Mouse (Mus musculus) liver, embryonic 12.5 days (tissue): Measurements from ENCODE around the gene Agbl4. TPM values are rescaled to one million over a fixed set of nuclear protein-coding genes. Genes with fewer than 3 reads are reported as not detected.

Experiments used
- ATAC-seq: fragments of 200-750 bp; cut with Nextera tagmentation; 2 replicates; pipeline ENCODE4 v1.8.0; 2017; ENCODE audit warnings: moderate number of reproducible peaks, mild to moderate bottlenecking, moderate library complexity
- H3K27ac ChIP-seq: fragments of 300-500 bp; sonication (generic); 2 replicates; pipeline ENCODE4 v1.5.1; 2016; ENCODE audit warnings: mild to moderate bottlenecking
- H3K27me3 ChIP-seq: fragments of 300-500 bp; sonication (generic); replicated peaks from 2 replicates; pipeline ENCODE4 v1.6.1; 2016; ENCODE audit warnings: mild to moderate bottlenecking, moderate library complexity
- H3K36me3 ChIP-seq: fragments of 300-500 bp; sonication (generic); 2 replicates; pipeline ENCODE4 v1.6.1; 2016; ENCODE audit warnings: mild to moderate bottlenecking, moderate library complexity
- H3K4me1 ChIP-seq: fragments of 300-500 bp; sonication (generic); 2 replicates; pipeline ENCODE4 v1.6.1; 2016
- H3K4me2 ChIP-seq: fragments of 300-500 bp; sonication (generic); 2 replicates; pipeline ENCODE4 v1.6.1; 2016; ENCODE audit warnings: mild to moderate bottlenecking, moderate library complexity
- H3K4me3 ChIP-seq: fragments of 300-500 bp; sonication (generic); 2 replicates; pipeline ENCODE4 v1.5.1; 2016; ENCODE audit warnings: mild to moderate bottlenecking, moderate library complexity
- H3K9ac ChIP-seq: fragments of 300-500 bp; sonication (generic); 2 replicates; pipeline ENCODE4 v1.6.1; 2016; ENCODE audit warnings: mild to moderate bottlenecking, moderate library complexity
- H3K9me3 ChIP-seq: fragments of 300-500 bp; sonication (generic); replicated peaks from 2 replicates; pipeline ENCODE4 v1.6.1; 2016; ENCODE audit warnings: mild to moderate bottlenecking, moderate library complexity
- WGBS: fragments of 180-500 bp; shearing (Covaris S2); methylation state at CpG from one replicate; pipeline ENCODE4 v1.1.7; 2016; ENCODE audit not compliant: insufficient replicate concordance; 5-methylcytosine and 5-hydroxymethylcytosine counted together
- polyA plus RNA-seq: library from polyadenylated mRNA; unstranded; fragments of >200 nt; fragmentation: Nextera tagmentation; extraction: Ambion mirVana; gene quantifications from 2 replicates; pipeline ENCODE4 v1.2.1, GENCODE M21; 2016

Agbl4 gene
- polyA plus RNA-seq, 1 experiment from 2014 or later = not detected

DNA sequence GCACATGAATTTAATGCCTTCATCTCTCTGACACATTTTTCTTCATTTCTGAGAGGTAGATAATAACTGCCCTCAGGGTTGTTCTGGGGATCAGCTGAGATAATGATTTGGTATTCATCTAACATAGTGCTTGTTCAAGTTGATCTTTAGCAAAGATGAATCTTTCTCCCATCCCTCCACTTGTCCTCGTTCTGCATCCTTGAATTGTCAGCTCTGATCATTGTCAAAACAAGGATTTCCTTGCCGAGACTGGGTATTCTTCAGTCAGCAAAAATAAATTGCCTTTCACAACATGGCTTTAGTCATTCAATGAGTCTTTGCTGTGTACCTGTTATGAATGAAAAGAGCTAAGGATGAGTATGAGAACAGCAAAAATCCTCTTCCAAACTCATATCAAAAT lies 970.3 kb downstream of the Agbl4 start:
- Histone ChIP-seq H3K4me3 (no peak overlapping the region), H3K9me3 (no peaks in the 10 kb centered on the region), H3K4me2 (no peak overlapping the region), H3K27ac (no peak overlapping the region), H3K9ac (no peak overlapping the region), H3K36me3 (no peaks in the 10 kb centered on the region), H3K4me1 (no peaks in the 10 kb centered on the region), H3K27me3 (no peaks in the 10 kb centered on the region)
- ATAC-seq = no peak
- 46% methylated on average over 2 of the region's 2 CpGs for WGBS

DNA sequence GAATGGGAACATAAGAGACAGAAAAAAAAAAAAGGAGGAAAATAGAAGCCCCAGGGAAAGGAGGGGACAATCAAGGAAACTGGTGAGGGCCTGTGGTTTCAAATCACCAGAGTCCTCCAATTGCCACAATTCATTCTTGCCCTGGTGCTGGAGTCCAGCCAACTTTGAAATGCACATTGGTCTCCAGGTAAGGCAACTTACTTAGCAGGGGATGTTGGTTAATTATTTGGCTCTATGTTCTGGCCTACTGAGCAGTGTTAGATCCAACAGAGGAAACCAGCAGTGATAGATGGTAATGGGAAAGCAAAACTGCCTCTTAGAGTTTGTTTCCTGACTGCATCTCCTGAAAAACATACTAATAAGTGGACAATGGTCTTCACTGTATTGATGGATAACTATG lies 979.7 kb downstream of the Agbl4 start:
- Histone ChIP-seq H3K9ac (no peak overlapping the region), H3K9me3 (no peaks in the 10 kb centered on the region), H3K27ac (no peak overlapping the region), H3K4me2 (no peak overlapping the region), H3K27me3 (no peaks in the 10 kb centered on the region), H3K36me3 (no peaks in the 10 kb centered on the region), H3K4me3 (no peak overlapping the region), H3K4me1 (no peaks in the 10 kb centered on the region)
- no peak for ATAC-seq

DNA sequence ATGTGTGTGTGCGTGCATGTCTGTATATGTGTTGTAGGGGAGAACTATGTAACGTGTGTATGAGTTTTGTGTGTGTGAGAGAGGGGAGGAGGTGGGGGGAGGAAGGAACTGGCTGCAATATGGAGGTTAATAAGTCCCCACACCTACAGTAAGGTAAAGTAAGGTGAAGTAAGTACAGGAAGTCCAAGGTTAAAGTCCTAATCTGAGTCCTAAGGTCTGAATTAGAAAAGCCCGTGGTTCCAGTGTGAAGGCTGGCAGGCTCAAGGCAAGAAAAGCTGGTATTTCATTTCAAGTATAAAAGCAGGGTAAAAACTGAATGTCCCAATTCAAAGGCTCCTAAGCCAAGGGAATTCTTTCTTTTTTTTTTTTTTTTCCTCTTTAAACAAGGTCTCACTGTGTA lies 980.6 kb downstream of the Agbl4 start:
- no peak for ATAC-seq
- no peaks in the 10 kb centered on the region for H3K27me3 ChIP-seq
- no peaks in the 10 kb centered on the region for H3K36me3 ChIP-seq
- no peak overlapping the region for H3K9ac ChIP-seq
- H3K4me3 ChIP-seq = no peak overlapping the region
- no peak overlapping the region for H3K4me2 ChIP-seq
- no peaks in the 10 kb centered on the region for H3K9me3 ChIP-seq
- WGBS = 72% methylated on average over 3 of the region's 3 CpGs
- no peaks in the 10 kb centered on the region for H3K4me1 ChIP-seq
- no peak overlapping the region for H3K27ac ChIP-seq

DNA sequence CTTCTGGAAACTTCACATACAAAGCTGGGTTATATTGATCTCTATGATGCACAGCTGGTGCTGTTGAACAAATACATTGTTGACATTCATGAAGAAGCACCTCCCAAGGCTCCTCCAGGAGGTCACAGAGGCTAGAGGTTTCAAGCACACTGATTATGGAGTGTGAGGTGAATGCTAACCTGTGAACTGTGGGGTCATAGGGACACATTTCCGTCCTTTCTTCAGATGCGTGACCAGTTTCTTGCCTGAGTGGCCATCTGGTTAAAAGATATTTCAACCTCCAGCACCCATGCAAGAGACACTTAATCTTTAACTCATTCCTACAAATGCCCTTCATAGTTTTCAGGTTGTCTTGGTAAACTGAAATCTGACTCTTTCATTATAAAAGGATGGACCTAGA lies 985.6 kb downstream of the Agbl4 start:
- Histone ChIP-seq H3K27ac (no peak overlapping the region), H3K4me1 (no peaks in the 10 kb centered on the region), H3K9me3 (no peaks in the 10 kb centered on the region), H3K27me3 (no peaks in the 10 kb centered on the region), H3K4me2 (no peak overlapping the region), H3K4me3 (no peak overlapping the region), H3K36me3 (no peaks in the 10 kb centered on the region), H3K9ac (no peak overlapping the region)
- WGBS = 80% methylated on average over 2 of the region's 2 CpGs
- ATAC-seq = no peak

DNA sequence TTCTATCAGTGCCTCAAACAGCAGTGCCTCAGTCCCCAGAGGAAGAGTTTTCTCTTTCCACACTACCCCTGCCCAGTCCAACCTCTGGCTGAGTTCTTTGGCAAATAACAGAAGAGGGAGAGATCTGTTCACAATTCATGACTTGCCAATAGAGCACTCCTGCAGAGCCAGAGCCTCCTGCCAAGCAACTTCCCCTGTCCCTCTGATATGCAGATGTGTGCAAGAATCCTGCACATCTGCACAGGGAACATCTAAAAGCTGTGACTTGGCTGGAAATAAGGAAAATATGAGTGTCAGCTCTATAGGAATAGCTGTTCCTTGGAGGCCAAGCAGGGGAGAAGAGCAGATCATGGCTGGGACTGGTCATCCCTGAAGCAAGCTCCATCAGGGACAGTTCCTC lies 993.3 kb downstream of the Agbl4 start:
- Histone ChIP-seq H3K4me3 (no peak overlapping the region), H3K4me1 (no peaks in the 10 kb centered on the region), H3K9me3 (no peaks in the 10 kb centered on the region), H3K9ac (no peak overlapping the region), H3K27ac (no peak overlapping the region), H3K27me3 (no peaks in the 10 kb centered on the region), H3K4me2 (no peak overlapping the region), H3K36me3 (no peaks in the 10 kb centered on the region)
- ATAC-seq = no peak

DNA sequence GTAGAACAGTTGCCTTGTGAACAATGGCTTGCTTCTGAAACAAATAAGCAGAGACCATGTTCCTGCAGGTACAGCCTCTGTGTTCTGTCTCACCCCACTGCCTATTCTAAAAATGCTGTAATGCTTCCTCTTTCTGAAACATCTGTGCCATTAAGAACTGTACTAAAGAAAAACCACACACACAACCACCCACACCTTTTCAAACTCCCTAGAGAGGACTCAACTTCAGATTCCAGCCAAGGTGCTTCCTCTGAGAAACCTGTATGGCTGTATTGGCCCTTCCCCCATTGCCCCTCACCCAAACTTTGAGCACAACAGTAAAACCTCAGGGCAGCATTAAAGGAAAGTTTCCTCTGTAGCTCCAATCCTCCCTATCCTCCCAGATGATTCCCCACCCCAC lies 1002.3 kb downstream of the Agbl4 start:
- Histone ChIP-seq H3K4me3 (no peak overlapping the region), H3K9me3 (no peaks in the 10 kb centered on the region), H3K9ac (no peak overlapping the region), H3K27me3 (no peaks in the 10 kb centered on the region), H3K27ac (no peak overlapping the region), H3K4me1 (no peaks in the 10 kb centered on the region), H3K36me3 (no peaks in the 10 kb centered on the region), H3K4me2 (no peak overlapping the region)
- no peak for ATAC-seq

DNA sequence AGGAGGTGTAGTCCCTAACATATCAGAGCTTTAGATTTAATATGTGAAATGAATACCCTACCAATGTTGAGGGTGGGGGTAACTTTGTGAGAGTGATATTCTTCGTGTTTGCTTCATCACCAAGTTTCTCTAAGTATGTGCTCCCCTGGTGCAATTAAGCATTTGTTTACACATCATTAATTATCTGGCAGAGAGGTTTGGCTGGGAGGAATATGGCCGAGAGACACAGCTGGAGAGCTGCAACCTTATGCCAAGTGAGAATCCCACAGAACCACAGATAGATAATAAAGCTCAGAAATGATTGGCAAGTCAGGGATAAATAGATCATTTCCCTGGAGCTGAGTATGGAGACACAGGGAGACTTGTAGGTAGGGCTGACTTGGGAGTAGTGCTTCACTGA lies 1003.2 kb downstream of the Agbl4 start:
- H3K27ac ChIP-seq = no peak overlapping the region
- no peak overlapping the region for H3K4me2 ChIP-seq
- no peaks in the 10 kb centered on the region for H3K4me1 ChIP-seq
- no peaks in the 10 kb centered on the region for H3K36me3 ChIP-seq
- no peak for ATAC-seq
- WGBS = 42% methylated on average over 2 of the region's 2 CpGs
- H3K27me3 ChIP-seq = no peaks in the 10 kb centered on the region
- H3K9me3 ChIP-seq = no peaks in the 10 kb centered on the region
- H3K4me3 ChIP-seq = no peak overlapping the region
- H3K9ac ChIP-seq = no peak overlapping the region

DNA sequence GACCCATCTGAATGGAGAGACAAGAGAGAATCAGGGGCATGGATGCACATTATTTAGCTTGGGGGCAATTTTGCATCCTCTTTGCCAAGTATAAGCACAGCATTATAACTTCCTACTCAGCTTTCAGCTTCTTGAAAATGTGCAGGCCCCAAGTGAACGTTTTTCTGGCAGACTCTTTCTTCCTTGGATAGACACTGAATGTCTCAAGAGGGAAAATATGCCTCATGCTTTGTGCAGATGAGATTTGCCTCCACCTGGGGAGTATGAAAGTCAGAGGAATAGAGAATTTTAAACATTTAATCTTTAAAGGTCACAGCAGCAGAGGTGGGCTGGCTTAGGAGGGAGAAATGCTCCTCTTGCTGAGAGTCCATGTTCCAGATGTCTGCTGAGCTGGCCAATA lies 1005.8 kb downstream of the Agbl4 start:
- H3K27ac ChIP-seq = no peak overlapping the region
- H3K27me3 ChIP-seq = no peaks in the 10 kb centered on the region
- no peaks in the 10 kb centered on the region for H3K36me3 ChIP-seq
- no peaks in the 10 kb centered on the region for H3K4me1 ChIP-seq
- no peak overlapping the region for H3K4me3 ChIP-seq
- H3K4me2 ChIP-seq = no peak overlapping the region
- 25% methylated on average over 1 of the region's 1 CpGs for WGBS
- H3K9me3 ChIP-seq = no peaks in the 10 kb centered on the region
- no peak overlapping the region for H3K9ac ChIP-seq
- ATAC-seq = no peak

DNA sequence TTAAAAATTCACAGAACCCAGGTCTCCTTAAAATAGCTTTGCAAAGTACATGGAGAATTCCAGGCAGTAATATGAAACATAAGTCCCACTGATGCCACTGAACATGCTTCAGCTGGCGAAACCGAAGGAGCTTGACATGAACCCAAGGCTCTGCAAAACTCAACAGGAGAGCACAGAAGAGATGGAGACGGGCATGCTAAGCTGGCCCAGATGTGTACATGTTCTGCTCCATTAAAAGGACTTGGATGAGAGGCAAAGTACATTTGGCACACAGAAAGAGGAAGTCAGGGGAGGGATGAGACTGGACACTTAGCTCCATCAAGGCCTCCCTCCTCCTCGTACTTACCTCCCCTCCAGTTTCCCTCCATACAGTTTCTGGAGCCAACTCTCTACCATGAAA lies 1013.3 kb downstream of the Agbl4 start:
- no peak overlapping the region for H3K27ac ChIP-seq
- no peaks in the 10 kb centered on the region for H3K9me3 ChIP-seq
- no peak overlapping the region for H3K4me3 ChIP-seq
- 64% methylated on average over 4 of the region's 4 CpGs for WGBS
- no peaks in the 10 kb centered on the region for H3K36me3 ChIP-seq
- H3K4me1 ChIP-seq = no peaks in the 10 kb centered on the region
- H3K9ac ChIP-seq = no peak overlapping the region
- no peak overlapping the region for H3K4me2 ChIP-seq
- no peak for ATAC-seq
- H3K27me3 ChIP-seq = peaks cover 20% of the 10 kb centered on the region

DNA sequence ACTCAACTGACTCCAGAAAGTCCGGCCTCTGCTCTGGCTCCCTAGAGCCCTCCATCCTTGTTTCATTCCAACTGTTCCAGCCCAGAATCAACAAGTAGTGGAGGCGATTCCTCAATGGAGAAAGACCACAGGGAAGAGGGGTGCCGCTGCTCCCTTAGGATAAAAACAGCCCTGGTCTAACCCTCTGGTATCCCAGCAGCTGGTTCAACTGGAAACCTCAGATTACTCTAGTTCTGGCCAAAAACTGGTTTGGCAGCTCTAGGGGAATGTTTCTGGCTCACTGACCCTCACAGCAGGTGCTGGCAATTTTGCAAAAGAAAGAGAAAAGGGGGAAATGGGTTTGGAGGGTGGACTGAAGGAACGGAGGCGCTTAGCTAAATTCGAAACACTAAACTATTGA lies 1016.9 kb downstream of the Agbl4 start:
- H3K27me3 ChIP-seq = peaks cover 30% of the 10 kb centered on the region
- H3K4me3 ChIP-seq = peak overlapping the region; percentile 61
- WGBS = 2% methylated on average over 6 of the region's 6 CpGs
- H3K4me2 ChIP-seq = peak overlapping the region; percentile 71
- ATAC-seq = no peak
- H3K4me1 ChIP-seq = no peaks in the 10 kb centered on the region
- H3K9ac ChIP-seq = 0 out of 2 replicates have a peak overlapping the region, but pooled peaks have one; percentile 48
- no peaks in the 10 kb centered on the region for H3K36me3 ChIP-seq
- no peak overlapping the region for H3K27ac ChIP-seq
- H3K9me3 ChIP-seq = no peaks in the 10 kb centered on the region

DNA sequence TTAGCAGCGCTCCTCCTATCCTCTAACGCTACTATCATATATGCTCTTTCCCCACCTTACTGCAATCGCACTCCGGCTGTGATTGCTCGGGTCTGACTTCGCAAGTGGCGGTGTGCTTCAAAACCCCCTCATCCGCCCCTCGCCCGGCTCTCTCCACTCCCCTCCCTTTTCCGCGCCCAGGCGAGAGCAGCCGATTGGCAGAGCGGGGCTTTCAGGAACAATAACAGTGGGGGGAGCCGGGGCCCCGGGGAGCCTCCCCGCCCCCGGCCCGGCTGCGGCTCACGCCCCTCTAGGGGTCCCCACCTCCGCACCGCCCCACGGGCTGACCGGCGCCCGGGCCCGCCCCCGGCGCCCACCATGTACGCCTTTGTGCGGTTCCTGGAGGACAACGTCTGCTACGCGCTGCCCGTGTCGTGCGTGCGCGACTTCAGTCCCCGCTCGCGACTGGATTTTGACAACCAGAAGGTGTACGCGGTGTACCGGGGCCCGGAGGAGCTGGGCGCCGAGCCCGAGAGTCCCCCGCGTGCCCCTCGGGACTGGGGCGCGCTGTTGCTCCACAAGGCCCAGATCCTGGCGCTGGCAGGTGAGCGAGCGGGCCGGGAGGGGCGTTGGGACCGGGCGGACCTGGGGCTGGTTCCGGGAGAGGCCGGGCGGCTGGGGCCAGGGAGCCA lies 1017.5 kb downstream of the Agbl4 start, which contains the start of gene Bend5:
Gene Bend5, plus strand, starts transcription at position 189 of the 671 bp plus-strand sequence.
- Histone ChIP-seq H3K27ac (no peak within 1 kb of the TSS), H3K4me1 (no peaks in the 10 kb centered on the region), H3K27me3 (peaks cover 30% of the 10 kb centered on the region), H3K4me2 (peak within 1 kb of the TSS; percentile 71), H3K36me3 (no peaks in the 10 kb centered on the region), H3K9me3 (no peaks in the 10 kb centered on the region), H3K4me3 (peak within 1 kb of the TSS; percentile 61), H3K9ac (peak within 1 kb of the TSS; percentile 48)
- peak; percentile 79 for ATAC-seq
- WGBS = 1% methylated on average over 65 of the region's 66 CpGs

DNA sequence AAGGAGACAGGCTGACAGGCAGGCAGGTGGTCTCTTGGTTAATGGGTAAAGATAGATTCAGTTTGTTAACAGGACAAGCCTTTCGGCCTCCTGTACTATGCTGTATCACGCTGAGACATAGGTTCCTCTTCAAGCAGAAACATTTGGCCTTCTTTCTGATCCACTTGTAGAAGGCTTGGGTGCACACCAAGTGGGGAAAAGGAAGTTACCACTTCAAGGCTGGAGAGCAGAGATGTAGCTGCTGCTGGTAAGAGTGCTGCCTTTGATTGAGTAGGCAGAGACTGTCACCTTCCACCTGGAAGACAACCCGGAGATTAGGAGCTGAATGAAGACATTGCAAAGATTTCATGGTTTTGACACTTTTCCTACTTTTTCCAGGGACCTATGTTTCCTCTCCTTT lies 1018.7 kb downstream of the Agbl4 start:
- H3K9me3 ChIP-seq = no peaks in the 10 kb centered on the region
- H3K4me2 ChIP-seq = peak overlapping the region; percentile 71
- 43% methylated on average over 3 of the region's 3 CpGs for WGBS
- H3K4me3 ChIP-seq = peak overlapping the region; percentile 61; the same call in 1 of the 2 replicates
- H3K27me3 ChIP-seq = peaks cover 30% of the 10 kb centered on the region
- H3K36me3 ChIP-seq = no peaks in the 10 kb centered on the region
- ATAC-seq = no peak
- H3K4me1 ChIP-seq = no peaks in the 10 kb centered on the region
- no peak overlapping the region for H3K9ac ChIP-seq
- no peak overlapping the region for H3K27ac ChIP-seq

DNA sequence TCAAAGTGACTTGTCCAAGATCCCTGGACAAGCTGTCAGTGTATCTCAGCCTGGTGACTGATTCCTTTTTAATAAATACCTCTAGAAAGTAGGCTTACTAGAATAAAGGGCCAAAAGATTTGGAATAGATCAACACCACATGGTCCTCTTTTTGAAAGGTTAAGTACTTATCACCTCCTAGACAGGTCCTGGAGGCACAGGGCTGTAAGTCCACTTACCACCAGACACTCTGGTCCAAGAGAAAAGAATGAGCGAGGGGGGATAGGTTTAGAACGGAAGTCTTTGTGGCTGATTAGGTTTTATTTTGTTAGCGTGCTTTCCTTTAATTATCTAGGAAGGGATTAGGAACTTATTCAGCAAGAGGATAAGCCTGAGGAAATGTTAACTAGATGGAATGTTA lies 1019.1 kb downstream of the Agbl4 start:
- Histone ChIP-seq H3K27me3 (peaks cover 27% of the 10 kb centered on the region), H3K4me2 (no peak overlapping the region), H3K4me3 (no peak overlapping the region), H3K9me3 (no peaks in the 10 kb centered on the region), H3K4me1 (no peaks in the 10 kb centered on the region), H3K9ac (no peak overlapping the region), H3K27ac (no peak overlapping the region), H3K36me3 (no peaks in the 10 kb centered on the region)
- ATAC-seq = no peak
- WGBS = 68% methylated on average over 3 of the region's 3 CpGs
